Mouse (Mus musculus): ENCODE results near the gene Izumo4. TPM values are rescaled to one million over a fixed set of nuclear protein-coding genes. Genes with fewer than 3 reads are reported as not detected.

Izumo4 gene
- total and polyA plus RNA-seq, 2 experiments = 18.3 to 49.7 TPM

GRCm38 (mm10) chr10:80704418-80704817, 2.4 kb downstream of the Izumo4 start:
- 95% methylated on average over 5 of the region's 5 CpGs for WGBS
- Histone ChIP-seq H3K79me2 (ENCODE audit: control insufficient read depth, insufficient read depth, low read length) (peaks cover 3% of the 10 kb centered on the region; the same call in 1 of the 2 replicates), H3K9ac (ENCODE audit: low read depth, low read length) (no peak overlapping the region), H3K36me3 (ENCODE audit: control insufficient read depth, insufficient read depth, low read length) (peaks cover 12% of the 10 kb centered on the region; the same call in 1 of the 2 replicates), H3K27ac (replicated peaks; ENCODE audit: insufficient read depth, low read depth, low read length) (no peak overlapping the region), H3K4me1 (ENCODE audit: control insufficient read depth, insufficient read depth, low read length) (peaks cover 9% of the 10 kb centered on the region), H3K27me3 (ENCODE audit: control insufficient read depth, insufficient read depth, low read length) (no peaks in the 10 kb centered on the region), H3K4me3 (ENCODE audit: insufficient read depth, low read depth, low read length) (no peak overlapping the region)
- no peak for DNase-seq (ENCODE audit: extremely low read depth, low read depth, low spot score)
- TF ChIP-seq CTCF (IDR thresholded peaks at IDR 0.05; ENCODE audit: low read depth, low read length) (no peak), POLR2A (IDR thresholded peaks at IDR 0.05; ENCODE audit: extremely low read depth, insufficient read depth, low read length) (no peak)

DNA sequence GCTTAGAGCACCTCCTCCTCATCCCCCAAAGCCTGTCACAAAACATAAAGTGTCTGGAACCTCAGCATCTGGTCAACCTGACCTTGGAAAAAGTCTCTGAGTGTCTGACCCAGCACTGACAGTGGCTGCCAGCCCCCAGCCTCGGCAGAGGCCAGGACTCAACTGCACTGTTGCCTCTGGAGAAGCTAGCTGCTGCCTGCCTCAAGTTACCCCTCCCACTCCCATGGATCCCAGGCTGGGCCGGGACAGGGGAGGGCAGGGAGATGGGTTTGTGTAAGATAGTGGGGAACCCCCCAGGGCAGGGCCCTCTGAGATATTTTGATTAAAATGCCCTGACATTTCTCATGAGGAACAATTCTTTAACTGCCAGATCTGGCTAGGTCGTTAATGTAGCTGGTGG, 3.0 kb downstream of the Izumo4 start:
- Histone ChIP-seq H3K9ac (ENCODE audit: low read depth, low read length) (no peak overlapping the region), H3K79me2 (ENCODE audit: control insufficient read depth, insufficient read depth, low read length) (peaks cover under 1% of the 10 kb centered on the region; the same call in 1 of the 2 replicates), H3K27me3 (ENCODE audit: control insufficient read depth, insufficient read depth, low read length) (no peaks in the 10 kb centered on the region), H3K4me3 (ENCODE audit: insufficient read depth, low read depth, low read length) (no peak overlapping the region), H3K27ac (replicated peaks; ENCODE audit: insufficient read depth, low read depth, low read length) (no peak overlapping the region), H3K4me1 (ENCODE audit: control insufficient read depth, insufficient read depth, low read length) (peaks cover 9% of the 10 kb centered on the region), H3K36me3 (ENCODE audit: control insufficient read depth, insufficient read depth, low read length) (peaks cover 13% of the 10 kb centered on the region; the same call in 1 of the 2 replicates)
- TF ChIP-seq POLR2A (IDR thresholded peaks at IDR 0.05; ENCODE audit: extremely low read depth, insufficient read depth, low read length) (no peak), CTCF (IDR thresholded peaks at IDR 0.05; ENCODE audit: low read depth, low read length) (no peak)
- DNase-seq (ENCODE audit: extremely low read depth, low read depth, low spot score) = no peak
- WGBS = 67% methylated on average over 3 of the region's 3 CpGs

- H3K9ac ChIP-seq (ENCODE audit: low read depth, low read length) = no peak overlapping the region
- 80% methylated on average over 3 of the region's 3 CpGs for WGBS
- no peak for TF ChIP-seq CTCF (IDR thresholded peaks at IDR 0.05; ENCODE audit: low read depth, low read length)
- TF ChIP-seq POLR2A (IDR thresholded peaks at IDR 0.05; ENCODE audit: extremely low read depth, insufficient read depth, low read length) = no peak
- H3K27me3 ChIP-seq (ENCODE audit: control insufficient read depth, insufficient read depth, low read length) = no peaks in the 10 kb centered on the region
- H3K4me3 ChIP-seq (ENCODE audit: insufficient read depth, low read depth, low read length) = no peak overlapping the region
- no peaks in the 10 kb centered on the region for H3K79me2 ChIP-seq (ENCODE audit: control insufficient read depth, insufficient read depth, low read length)
- H3K27ac ChIP-seq (replicated peaks; ENCODE audit: insufficient read depth, low read depth, low read length) = no peak overlapping the region
- H3K4me1 ChIP-seq (ENCODE audit: control insufficient read depth, insufficient read depth, low read length) = peaks cover 9% of the 10 kb centered on the region
- H3K36me3 ChIP-seq (ENCODE audit: control insufficient read depth, insufficient read depth, low read length) = peaks cover 13% of the 10 kb centered on the region; the same call in 1 of the 2 replicates
- no peak for DNase-seq (ENCODE audit: extremely low read depth, low read depth, low spot score)
Observed at GRCm38 (mm10) chr10:80705479-80705878, 3.5 kb downstream of the Izumo4 start.

- WGBS = 63% methylated on average over 3 of the region's 3 CpGs
- Histone ChIP-seq H3K36me3 (ENCODE audit: control insufficient read depth, insufficient read depth, low read length) (peaks cover 30% of the 10 kb centered on the region), H3K27me3 (ENCODE audit: control insufficient read depth, insufficient read depth, low read length) (no peaks in the 10 kb centered on the region), H3K79me2 (ENCODE audit: control insufficient read depth, insufficient read depth, low read length) (no peaks in the 10 kb centered on the region), H3K27ac (replicated peaks; ENCODE audit: insufficient read depth, low read depth, low read length) (no peak overlapping the region), H3K9ac (ENCODE audit: low read depth, low read length) (no peak overlapping the region), H3K4me3 (ENCODE audit: insufficient read depth, low read depth, low read length) (no peak overlapping the region), H3K4me1 (ENCODE audit: control insufficient read depth, insufficient read depth, low read length) (no peaks in the 10 kb centered on the region)
- TF ChIP-seq POLR2A (IDR thresholded peaks at IDR 0.05; ENCODE audit: extremely low read depth, insufficient read depth, low read length) = no peak
- TF ChIP-seq CTCF (IDR thresholded peaks at IDR 0.05; ENCODE audit: low read depth, low read length) = no peak
- DNase-seq (ENCODE audit: extremely low read depth, low read depth, low spot score) = no peak
Observed at GRCm38 (mm10) chr10:80710834-80711233, 8.8 kb downstream of the Izumo4 start.

- Histone ChIP-seq H3K36me3 (ENCODE audit: control insufficient read depth, insufficient read depth, low read length) (peaks cover 26% of the 10 kb centered on the region), H3K4me1 (ENCODE audit: control insufficient read depth, insufficient read depth, low read length) (no peaks in the 10 kb centered on the region), H3K4me3 (ENCODE audit: insufficient read depth, low read depth, low read length) (no peak overlapping the region), H3K27ac (replicated peaks; ENCODE audit: insufficient read depth, low read depth, low read length) (no peak overlapping the region), H3K27me3 (ENCODE audit: control insufficient read depth, insufficient read depth, low read length) (no peaks in the 10 kb centered on the region), H3K9ac (ENCODE audit: low read depth, low read length) (no peak overlapping the region), H3K79me2 (ENCODE audit: control insufficient read depth, insufficient read depth, low read length) (no peaks in the 10 kb centered on the region)
- WGBS = 66% methylated on average over 1 of the region's 1 CpGs
- no peak for TF ChIP-seq POLR2A (IDR thresholded peaks at IDR 0.05; ENCODE audit: extremely low read depth, insufficient read depth, low read length)
- no peak for TF ChIP-seq CTCF (IDR thresholded peaks at IDR 0.05; ENCODE audit: low read depth, low read length)
- DNase-seq (ENCODE audit: extremely low read depth, low read depth, low spot score) = no peak
Observed at GRCm38 (mm10) chr10:80717281-80717680, 15.3 kb downstream of the Izumo4 start.

DNA sequence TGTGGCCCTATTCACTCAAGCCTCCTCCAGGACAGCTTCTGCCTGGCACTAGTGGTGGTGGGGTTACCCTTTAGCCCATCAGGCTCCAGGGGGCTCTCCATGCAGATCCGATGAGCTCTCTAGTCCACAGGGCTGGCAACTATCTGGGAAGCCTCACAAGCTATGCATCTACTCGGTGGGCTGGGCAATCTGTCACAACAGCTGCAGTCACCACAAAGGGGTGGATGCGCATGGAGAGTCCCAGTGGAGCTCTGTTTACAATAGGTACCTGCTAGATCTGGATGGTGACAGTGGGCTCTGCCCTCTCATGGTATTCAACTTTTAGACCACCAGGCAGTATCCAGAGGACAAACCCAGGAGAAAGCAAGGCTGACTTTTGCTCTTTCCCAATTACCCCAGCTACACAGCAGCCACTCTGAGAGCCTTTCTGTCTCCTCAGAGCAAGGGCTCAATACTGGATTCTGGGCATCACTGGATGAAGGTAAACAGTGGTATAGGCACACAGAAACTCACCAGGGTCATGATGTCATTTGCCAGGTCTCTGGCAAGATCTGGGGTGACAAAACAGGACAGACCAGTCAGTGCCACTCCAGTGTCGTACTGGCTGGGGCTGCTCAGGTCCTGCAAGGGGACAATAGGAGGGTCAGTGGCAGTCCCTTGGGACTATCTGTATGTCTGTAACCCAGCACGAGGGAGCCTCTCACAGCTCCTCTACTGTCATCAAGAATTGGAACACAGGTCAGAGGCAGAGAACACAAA, 25.6 kb downstream of the Izumo4 start:
- Histone ChIP-seq H3K27ac (replicated peaks; ENCODE audit: insufficient read depth, low read depth, low read length) (no peak overlapping the region), H3K79me2 (ENCODE audit: control insufficient read depth, insufficient read depth, low read length) (no peaks in the 10 kb centered on the region), H3K36me3 (ENCODE audit: control insufficient read depth, insufficient read depth, low read length) (peaks cover 38% of the 10 kb centered on the region), H3K9ac (ENCODE audit: low read depth, low read length) (no peak overlapping the region), H3K4me1 (ENCODE audit: control insufficient read depth, insufficient read depth, low read length) (no peaks in the 10 kb centered on the region), H3K4me3 (ENCODE audit: insufficient read depth, low read depth, low read length) (no peak overlapping the region), H3K27me3 (ENCODE audit: control insufficient read depth, insufficient read depth, low read length) (no peaks in the 10 kb centered on the region)
- no peak for DNase-seq (ENCODE audit: extremely low read depth, low read depth, low spot score)
- 88% methylated on average over 5 of the region's 5 CpGs for WGBS
- no peak for TF ChIP-seq CTCF (IDR thresholded peaks at IDR 0.05; ENCODE audit: low read depth, low read length)
- no peak for TF ChIP-seq POLR2A (IDR thresholded peaks at IDR 0.05; ENCODE audit: extremely low read depth, insufficient read depth, low read length)

Data from liver, adult 2 months (tissue).